Mouse (Mus musculus) heart, postnatal 4 days (tissue): ENCODE measurements around the gene Cpn2. TPM values are rescaled to one million over a fixed set of nuclear protein-coding genes. Genes with fewer than 3 reads are reported as not detected.

Experiments
- DNase-seq: peaks from one replicate; pipeline ENCODE4 v3.0.0; 2021
- total RNA-seq, 2 experiments: library from RNA; stranded (reverse); gene quantifications; 2 replicates each; pipeline ENCODE4 v1.2.3; 2021

Gene Cpn2
- not detected for total RNA-seq

DNA sequence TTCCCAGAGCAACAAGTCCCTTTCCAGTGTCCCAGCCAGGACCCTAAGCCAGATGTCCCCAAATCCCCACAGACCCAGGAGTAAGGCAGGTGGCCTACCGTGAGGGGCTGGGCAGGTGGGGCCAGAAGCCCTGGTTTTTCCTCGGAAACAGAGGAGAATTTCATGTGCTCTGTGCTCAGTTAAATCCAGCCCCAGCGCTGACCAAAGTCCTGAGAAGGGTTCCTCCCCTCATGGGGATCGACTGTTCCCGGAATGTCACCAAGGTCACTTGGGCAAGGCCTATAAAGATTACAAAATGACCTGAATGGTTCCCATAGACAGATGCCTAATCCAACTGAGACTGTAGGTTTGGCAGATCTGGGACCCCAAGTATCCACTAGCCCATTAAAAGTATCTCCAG, at the start of gene Cpn2:
Cpn2 (minus strand) TSS at position 141 of the 400 bp plus-strand sequence.
- no peak for DNase-seq

- no peak for DNase-seq
These were observed 46.9 kb upstream of the Cpn2 start for GRCm38 (mm10) chr16:30314236-30314635.

GRCm38 (mm10) chr16:30310647-30311046, 43.3 kb upstream of the Cpn2 start, which contains the start of gene Gp5:
Gp5 (minus strand) TSS chr16:30310779.
- DNase-seq: no peak

DNA sequence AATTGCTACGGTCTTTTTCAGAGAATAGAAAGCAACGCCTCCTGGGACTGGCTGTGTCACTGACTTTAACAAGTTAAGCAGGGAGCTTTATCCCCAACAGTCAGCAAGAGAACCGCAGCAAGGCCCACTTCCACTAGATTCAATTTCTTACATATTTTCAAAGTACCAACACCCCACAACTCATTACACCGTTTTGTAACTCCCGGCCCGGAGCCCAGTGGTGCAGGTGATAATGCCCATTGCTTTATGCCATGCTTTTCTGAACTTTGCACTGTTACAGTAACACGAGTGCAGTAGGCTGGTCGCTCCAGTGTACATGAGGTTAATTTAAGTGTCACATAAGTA, 42.8 kb upstream of the Cpn2 start:
- no peak for DNase-seq

DNA sequence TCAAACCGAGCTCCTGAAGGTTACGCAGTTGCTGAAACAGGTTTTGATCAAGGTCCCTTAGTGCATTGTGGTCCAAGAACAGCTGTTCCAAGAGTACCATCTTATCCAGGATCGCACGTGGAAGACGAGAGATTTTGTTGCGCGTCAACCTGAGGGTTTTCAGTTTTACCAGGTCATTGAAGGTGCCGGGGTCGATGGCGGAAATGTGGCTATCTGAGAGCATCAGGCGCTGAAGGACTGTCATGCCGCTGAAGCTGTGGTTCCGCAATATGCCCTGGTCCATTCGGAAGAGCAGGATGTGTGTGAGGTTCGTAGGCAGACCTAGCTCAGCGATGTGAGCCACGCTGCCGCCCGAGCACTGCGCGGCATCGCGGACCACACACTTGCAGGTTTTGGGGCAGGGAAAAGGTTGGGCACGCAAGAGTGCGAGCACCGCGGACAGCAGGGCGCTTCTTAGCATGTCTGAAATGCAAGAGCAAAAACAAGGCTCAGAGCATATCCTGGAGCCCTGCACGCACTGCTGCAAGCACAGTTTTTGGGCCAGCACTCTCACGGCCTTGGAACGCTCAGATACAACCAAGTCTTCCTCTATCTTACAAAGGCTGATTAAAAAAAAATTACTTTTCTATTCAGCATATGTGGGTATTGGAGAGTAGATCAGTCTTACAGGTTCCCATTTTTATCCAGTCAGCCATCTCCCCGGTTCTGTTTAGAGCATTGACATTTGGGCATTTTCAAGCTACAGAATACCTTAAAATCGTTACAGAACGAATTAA, 42.3 kb upstream of the Cpn2 start:
- DNase-seq: no peak

DNA sequence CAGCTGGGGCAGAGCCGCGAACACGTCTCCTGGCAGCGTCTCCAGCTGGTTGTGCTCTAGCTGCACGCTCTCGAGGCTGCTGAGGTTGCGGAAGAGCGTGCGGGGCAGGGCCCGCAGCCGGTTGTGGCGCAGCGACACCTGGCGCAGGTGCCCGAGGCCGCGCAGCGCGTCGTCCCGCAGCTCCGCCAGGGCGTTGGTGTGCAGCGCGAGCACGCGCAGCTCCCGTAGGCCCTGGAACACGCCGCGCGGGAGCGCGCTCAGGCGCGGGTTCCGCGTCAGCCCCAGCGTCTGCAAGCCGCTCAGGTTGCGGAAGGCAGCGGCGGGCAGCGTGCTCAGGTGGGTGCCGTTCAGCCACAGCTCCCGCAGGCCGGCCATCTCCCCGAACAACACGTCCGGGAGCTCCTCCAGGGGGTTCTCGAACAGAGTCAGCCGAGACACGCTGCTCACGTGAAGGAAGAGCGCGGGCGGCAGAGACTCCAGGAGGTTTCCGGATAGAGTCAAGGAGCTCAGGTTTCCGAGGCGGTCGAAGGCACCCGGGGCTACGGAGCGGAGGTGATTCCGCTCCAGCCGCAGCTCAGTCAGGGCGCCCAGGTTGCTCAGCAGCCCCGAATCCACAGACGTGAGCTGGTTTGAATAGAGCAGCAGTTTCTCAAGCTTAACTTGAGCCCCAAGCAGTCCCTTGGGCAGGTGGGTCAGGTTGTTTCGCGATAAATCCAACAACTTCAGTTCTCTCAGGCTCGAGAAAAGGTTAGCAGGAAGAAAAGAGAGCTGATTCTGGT, 41.5 kb upstream of the Cpn2 start:
- peak; percentile 23 for DNase-seq

- DNase-seq: no peak
These were observed 40.8 kb upstream of the Cpn2 start for GRCm38 (mm10) chr16:30307961-30308615.

GRCm38 (mm10) chr16:30307306-30307705, 40.0 kb upstream of the Cpn2 start:
- DNase-seq: no peak

GRCm38 (mm10) chr16:30306102-30306501, 38.8 kb upstream of the Cpn2 start:
- no peak for DNase-seq

- no peak for DNase-seq
These were observed 36.9 kb upstream of the Cpn2 start for GRCm38 (mm10) chr16:30304236-30304635.

DNA sequence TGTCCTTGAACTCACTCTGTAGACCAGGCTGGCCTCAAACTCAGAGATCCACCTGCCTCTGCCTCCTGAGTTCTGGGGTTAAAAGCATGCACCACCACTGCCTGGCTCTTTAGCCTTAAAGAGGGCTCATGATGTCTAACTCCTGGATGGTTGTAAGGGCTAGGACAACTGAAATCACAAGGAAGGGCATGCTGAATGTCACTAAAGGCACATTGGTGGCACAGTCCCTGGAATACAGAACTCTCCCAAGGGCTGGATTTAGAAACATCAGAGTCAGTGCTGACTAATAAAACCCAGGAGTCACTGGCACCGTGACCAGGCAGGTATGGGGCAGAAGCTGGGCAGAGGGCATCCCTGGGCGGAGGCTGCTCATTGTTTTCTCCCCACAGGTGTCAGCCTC, 36.1 kb upstream of the Cpn2 start:
- DNase-seq: no peak

DNA sequence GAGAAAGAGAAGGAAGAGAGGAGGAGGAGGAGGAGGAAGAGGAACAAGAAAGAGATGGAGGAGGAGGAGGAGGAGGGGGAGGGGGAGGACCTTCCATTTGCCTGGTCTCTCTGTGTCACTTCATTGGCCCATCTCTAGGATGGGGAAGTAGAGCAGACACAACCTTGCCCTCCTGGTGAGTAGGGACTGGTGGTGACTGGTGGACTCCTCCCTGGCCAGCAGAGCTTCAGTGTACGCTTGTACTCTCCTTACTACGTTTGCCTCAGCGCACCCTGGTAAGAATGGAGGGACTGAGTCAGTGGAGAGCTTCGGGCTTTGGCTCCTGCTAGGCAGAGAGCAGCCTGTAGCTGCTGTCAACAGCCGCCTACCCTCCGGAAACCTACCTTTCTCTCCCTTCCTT, 35.4 kb upstream of the Cpn2 start:
- DNase-seq: no peak

DNA sequence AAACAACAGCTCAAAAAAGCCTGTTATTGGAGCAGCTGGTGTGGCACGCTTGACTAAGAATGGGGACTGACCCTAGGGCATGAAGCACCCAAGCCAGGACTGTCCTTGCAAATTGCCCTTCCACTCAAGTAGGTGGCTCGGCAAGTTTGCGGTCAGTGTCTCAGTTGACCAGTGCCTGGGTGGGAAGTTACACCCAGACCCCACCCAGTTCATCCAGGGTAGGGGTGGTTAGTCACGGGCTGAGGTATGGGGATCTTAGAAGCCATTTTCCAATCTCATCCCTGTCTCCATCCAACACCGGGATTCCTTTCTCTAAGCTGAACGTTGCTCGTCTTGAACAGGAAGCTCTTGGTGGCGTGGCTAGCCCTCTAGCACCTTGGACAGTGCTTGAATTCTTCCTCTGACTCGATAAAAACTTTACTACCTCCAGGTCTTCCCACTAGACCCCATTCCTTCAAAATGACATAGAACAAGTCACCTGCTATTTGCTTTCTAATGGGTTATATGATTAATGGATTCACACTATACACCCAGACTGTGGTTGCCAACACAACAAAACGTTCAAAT, 32.5 kb upstream of the Cpn2 start:
- no peak for DNase-seq

GRCm38 (mm10) chr16:30297450-30297849, 30.2 kb upstream of the Cpn2 start:
- no peak for DNase-seq

DNA sequence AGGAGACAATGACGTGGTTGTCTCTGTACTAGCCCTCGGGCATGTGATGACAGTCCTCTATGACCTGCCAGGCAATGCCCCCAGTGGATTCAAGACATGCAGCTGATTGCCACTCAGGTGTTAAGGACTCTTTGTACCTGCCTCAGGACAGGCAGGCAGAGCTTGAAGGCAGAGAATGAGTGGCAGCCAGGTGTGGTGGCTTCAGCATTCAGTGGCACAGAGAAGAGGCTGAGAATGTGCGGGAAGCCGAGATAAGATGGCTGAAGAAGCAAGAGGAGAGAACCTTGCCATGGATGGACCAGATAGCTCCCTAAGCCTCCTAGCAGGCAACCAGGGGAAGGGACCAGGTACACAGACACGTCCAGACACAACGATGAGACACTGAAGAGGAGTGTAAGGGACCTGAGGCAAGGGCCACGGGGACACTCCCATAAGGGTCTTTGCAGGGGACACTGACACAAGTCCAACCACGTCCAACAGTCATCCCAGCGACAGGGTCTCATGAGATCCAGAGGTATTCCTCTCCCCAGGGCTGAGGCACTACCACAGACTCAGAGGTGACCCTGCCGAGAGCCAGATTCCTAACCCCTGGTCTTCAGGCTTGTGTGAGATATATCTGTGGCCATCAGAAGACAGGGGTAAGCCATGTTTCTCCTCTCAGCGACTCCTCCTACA, 29.4 kb upstream of the Cpn2 start:
- DNase-seq: no peak

DNA sequence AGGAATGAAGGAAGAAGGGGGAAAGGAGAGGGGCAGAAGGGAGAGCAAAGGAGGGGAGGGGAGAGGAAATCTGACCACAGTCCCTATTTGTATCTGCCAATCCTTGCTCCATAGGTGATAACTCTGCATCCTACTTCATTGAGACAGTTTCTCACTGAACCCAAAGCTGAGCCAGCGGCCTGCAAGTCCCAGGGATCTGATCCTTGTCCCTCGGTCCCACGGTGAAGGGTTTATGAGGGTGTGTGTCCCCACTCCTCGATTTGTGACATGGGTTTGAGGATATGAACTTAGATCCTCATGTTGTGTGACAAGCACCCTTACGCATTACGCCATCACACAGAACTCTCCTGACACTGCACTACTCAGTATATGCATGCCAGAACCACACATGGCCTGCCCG, 27.8 kb upstream of the Cpn2 start:
- DNase-seq: no peak

- DNase-seq: no peak
These were observed 23.1 kb upstream of the Cpn2 start for GRCm38 (mm10) chr16:30290436-30290835.

DNA sequence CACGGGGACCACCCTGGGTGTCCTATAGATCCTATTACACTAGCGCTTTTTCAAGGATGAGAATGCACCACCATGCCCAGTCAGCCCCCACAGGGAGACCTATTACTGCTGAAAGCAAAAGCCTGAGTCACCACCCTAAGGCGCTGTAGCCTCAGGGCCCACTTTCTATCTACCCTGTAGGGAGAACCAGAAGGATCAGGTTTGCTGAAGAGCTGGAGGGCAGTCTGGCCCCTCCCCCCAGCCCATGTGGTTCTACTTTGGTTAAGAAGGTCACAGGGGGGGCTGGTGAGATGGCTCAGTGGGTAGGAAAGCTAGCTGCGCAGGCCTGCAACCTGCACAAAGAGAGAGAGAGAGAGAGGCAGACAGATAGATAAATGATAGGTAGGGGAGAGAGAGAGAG, 18.4 kb upstream of the Cpn2 start:
- no peak for DNase-seq

GRCm38 (mm10) chr16:30283743-30284337, 16.5 kb upstream of the Cpn2 start:
- DNase-seq: peak; percentile 59

DNA sequence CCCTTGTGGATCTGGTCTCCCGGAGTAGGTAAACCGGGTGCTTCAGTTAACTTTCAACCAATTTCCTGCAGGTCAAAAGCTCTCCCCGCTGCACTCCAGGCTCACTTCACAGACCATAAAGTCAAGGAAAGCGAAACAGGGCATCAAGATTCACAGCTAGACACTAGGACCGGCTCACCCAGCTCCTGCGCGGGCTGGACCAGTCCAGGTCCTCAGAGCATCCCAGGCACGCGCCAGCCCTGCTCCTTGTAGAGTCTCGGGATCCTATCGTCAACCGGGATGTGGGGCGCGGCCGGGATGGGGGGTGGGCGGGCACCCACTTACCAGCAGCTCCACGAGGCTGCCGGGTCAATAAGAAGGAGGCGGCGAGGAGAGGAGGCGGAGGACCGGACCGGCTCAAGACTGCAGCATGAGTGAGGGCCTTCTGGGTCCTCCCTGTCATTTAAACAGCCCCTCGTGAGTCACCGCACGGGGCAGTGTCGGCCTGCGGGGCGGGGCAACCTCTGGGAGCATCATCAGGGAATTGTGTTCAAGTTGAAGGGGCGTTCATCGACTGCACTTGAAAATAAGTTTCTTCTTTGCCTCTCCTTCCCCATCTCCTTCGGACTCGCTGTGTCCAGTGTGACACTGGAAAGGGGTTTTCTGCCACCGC, 15.7 kb upstream of the Cpn2 start, which contains the start of gene Lrrc15:
Lrrc15 (minus strand) TSS at position 413 of the 652 bp plus-strand sequence.
- peak; percentile 53 for DNase-seq

DNA sequence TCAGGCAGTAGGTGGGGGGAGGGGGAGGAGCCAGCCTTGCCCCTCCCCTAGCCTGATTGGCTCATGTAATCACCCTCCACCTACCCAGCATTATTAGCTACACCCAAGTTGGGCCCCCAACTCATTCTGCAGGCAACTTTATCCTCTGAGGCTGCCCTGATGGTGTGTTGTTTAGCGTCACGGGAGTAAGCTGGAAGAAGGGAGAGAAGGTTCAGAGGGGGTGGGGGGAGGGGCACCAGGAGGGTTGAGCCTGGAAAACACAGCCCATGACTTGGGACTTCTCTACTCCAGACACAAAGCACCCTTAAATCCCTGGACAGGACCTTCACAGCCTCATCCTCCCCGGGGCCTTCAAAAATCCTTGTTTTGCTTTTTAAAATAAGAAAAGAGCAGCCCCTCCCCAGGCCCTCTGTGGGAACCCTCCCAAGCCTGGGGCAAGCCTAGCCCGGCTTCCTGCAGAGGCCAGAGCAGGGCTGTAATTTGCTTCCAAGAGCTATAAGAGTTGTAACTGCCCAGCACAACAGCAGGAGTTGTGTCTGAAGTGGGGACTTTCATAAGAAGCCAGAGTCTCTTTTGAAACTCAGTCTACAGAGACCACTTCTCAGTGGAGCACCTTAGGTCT, 13.5 kb upstream of the Cpn2 start:
- DNase-seq: no peak
